Mouse (Mus musculus): ENCODE results near the gene BC030499.
A peak's percentile ranks its signal among the peaks of the same experiment; 100 is the strongest.

Gene BC030499

DNA sequence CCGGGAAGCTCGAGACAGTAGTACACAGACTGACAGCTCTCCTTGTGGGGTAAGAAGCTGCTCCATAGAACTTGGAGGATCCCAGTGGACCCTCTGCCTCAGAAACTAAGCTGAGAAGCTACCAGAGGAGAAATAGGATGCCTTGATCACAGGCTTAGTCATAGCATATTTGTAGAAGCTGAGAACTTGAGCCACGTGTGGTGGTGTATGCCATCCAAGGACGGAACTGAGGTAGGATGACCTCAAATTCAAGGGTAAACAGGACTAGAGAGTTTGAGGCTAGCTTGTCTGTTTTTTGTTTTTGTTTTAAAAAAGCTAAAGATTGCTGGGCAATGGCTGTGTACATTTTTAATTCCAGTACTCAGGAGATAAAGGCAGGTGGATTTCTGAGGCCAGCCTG, 14.6 kb downstream of the BC030499 start:
- no peak for DNase-seq (ENCODE audit: low spot score in 2 of 2)

GRCm38 (mm10) chr11:78310861-78311511, 20.3 kb downstream of the BC030499 start:
- DNase-seq (ENCODE audit: low spot score in 2 of 2) = no peak

DNA sequence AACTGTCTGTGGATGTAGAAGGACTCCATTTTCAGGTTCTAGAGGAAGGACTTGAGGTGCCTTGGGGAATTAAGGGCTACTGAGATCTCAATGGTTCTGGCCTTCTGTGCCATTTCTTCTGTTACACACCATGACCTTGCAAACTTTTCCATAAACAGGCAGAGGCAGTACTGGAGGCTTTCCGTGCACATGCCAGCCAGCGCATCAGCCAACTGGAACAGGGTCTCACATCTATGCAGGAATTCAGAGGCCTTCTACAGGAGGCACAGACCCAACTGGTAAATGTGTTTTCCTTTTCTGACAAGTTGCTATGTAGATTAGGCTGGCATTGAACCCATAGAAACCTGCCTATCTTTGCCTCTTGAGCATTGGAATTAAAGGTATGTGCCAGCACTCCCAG, 23.0 kb downstream of the BC030499 start:
- DNase-seq (ENCODE audit: low spot score in 2 of 2) = no peak

- DNase-seq (ENCODE audit: low spot score in 2 of 2) = no peak
Measured at GRCm38 (mm10) chr11:78318411-78318810, 27.8 kb downstream of the BC030499 start.

DNA sequence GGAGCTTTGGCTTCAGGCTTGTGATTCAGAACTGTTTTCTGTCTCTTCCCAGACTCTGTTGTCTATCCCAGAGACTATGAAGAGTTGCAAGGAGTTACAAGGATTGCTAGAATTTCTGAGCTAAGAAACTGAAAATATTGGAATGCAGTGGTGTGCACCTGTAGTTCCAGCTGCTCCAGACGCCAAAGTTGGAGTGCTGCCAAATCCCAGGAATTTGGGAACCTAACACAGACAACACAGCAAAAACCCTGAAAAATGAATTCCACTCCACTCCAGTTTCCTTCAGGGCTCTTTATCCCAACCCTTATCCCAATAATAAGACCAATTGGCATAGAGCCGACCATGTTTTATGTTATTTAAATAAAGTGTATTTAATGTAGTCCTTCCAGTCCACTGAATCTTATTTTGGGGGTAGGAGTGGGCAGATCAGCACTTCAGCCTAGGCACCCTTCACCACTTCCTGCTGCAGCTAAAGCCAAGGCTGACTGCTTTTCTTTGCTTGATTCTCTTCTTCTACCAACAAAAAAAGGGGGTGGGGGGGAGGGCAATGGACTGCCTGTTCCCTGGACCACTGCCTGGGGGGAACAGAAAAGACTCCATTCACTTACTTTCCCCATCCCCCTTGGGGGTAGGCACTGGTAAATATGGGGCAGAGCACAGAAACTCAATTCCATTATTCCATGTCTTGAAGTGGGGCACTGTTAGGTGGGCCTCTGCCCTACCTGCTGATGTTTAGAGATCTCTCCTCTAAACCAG, 31.6 kb downstream of the BC030499 start:
- DNase-seq (ENCODE audit: low spot score in 2 of 2) = no peak

DNA sequence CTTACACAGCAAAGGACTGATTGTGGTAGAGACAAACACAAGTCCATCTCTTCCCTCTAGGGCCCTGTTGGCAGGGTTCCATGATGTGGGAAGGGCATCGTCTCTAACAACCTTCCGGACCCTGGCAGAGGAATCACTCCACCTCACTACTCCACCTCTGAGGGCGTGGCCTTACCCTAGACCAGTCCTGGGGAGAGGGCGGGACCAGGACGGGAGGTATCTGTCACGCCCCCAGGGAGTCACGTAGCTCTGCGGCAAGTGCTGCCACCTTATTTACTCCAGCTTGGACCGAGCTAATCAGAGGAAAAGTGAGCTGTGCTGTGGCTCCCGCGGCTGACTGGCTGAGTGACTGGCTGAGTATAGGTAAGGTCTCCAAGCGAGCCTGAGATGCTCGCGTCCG, 32.2 kb downstream of the BC030499 start, which contains the start of gene Aldoc:
Aldoc (plus strand) TSS at position 109 of the 400 bp plus-strand sequence.
- peak; percentile 64 to 69 for DNase-seq (ENCODE audit: low spot score in 2 of 2)

DNA sequence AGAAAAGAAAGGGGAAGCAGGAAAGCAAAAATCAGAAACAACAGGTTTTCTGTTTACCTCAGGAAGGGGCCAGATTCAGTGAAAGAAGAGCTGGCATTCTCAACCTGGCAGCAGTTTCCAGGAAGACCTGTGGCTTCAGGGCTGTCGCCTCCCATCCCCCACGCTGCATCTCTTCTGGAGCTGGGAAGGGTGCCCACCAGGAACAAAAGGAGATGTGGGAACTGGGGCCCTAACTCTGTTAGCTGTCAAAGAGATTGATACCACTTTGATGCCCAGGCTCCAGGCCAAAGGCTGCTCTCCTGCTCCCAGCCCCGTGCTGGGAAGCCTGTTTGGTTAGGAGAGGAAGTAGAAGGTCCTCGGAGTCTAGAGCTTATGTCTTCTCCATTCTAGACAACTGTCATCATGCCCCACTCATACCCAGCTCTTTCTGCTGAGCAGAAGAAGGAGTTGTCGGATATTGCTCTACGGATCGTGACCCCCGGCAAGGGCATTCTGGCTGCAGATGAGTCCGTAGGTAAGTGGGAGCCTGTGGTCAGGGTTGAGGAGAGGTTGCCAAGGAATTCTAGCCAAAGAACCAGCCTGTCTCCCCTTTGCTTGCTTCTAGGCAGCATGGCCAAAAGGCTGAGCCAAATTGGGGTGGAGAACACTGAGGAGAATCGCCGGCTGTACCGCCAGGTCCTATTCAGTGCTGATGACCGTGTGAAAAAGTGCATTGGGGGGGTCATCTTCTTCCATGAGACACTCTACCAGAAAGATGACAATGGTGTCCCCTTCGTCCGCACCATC, 33.6 kb downstream of the BC030499 start:
- no peak for DNase-seq (ENCODE audit: low spot score in 2 of 2)

DNA sequence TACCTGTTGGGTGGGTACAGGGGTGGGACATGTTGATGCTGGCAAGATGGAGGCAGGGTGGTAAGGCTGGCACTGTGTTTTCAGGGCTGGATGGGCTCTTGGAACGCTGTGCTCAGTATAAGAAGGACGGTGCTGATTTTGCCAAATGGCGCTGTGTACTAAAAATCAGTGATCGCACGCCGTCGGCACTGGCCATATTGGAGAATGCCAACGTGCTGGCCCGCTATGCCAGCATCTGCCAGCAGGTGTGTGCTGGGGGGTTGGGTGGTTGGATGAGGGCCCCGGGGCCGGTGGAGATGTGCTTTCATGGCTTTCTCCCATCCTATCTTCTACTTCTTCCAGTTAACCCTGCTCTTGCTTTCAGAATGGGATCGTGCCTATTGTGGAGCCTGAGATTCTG, 34.3 kb downstream of the BC030499 start:
- DNase-seq (ENCODE audit: low spot score in 2 of 2) = no peak

DNA sequence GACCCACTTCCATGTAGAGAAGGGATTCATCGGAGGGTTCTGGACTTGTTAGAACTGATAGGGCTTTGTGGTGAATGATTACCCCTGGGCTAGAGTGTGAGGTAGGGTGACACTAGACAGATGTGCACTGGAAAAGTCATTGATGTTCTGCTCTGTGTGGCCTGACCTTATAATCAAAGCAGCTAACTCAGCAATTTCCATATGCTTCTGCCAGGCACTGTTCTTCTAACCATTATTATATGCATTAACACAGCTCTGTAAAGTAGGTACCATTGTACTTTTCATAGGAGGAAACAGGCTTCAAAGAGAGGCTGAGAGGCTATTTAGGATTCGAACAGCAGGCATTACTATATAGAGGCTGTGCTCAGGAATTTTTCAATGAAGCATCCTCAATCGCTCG, 36.6 kb downstream of the BC030499 start:
- DNase-seq (ENCODE audit: low spot score in 2 of 2) = no peak

DNA sequence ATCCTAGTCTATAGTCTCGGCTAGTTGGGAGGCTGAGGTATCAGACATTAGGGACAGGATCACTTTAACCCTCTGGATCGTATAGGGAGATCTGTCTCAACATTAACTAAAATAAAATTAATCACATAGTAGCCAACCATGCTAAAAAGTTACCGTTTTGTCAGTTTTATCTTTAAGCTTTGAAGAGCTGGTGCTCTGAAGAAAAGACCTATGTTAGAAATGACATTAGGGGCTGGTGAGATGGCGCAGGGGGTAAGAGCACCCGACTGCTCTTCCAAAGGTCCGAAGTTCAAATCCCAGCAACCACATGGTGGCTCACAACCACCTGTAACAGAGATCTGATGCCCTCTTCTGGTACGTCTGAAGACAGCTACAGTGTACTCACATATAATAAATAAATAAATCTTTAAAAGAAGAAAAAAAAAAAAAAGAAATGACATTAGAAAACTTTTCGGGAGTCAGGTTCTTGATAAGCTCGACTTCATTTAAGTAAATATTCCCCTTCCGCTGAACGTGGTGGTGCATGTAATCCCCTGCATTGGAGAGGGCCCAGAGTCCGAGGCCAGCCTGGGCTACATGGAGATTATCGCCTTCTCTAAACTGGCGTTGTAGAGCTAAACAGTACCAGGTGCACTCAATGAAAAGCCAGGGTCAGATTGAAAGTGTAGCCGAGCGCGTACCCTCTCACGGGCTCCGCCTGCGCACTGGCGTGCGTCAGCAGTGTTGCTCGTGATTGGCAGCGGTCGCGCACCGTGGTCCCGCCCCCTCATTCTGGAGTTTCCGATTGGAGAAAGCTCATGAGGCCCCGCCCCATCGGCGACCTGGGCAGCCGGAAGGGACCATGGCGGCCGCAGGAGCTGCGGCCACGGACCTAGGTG, 37.2 kb downstream of the BC030499 start, which contains the start of gene Pigs:
Pigs (plus strand) TSS at position 782 of the 878 bp plus-strand sequence.
- peak; percentile 95 to 96 for DNase-seq (ENCODE audit: low spot score in 2 of 2)

DNA sequence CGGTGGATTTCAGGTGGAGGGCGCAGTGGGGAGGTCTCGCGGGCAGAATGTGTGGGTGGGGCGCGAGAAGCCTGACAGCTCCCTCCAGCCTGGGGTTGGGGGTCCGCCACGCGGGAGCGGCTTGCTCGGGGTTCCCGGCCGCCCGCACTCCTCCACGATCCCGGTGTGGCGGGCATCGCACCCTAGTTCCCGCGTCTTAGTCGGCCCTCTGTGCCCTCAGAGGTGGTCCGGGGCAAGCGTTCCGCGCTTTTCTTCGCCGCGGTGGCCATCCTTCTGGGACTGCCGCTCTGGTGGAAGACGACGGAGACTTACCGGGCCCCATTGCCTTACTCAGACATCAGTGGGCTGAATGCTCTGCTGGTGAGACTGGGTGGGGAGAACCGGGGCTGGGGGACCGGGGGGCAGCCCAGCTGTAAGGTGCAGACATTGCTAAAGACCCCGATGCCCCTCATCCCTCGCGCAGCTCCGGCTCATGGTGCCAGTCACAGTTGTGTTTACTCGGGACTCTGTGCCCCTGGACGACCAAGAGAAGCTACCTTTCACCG, 37.9 kb downstream of the BC030499 start:
- no peak for DNase-seq (ENCODE audit: low spot score in 2 of 2)

- no peak for DNase-seq (ENCODE audit: low spot score in 2 of 2)
Measured at GRCm38 (mm10) chr11:78332676-78333075, 42.0 kb downstream of the BC030499 start.

GRCm38 (mm10) chr11:78333992-78334391, 43.4 kb downstream of the BC030499 start:
- no peak for DNase-seq (ENCODE audit: low spot score in 2 of 2)

GRCm38 (mm10) chr11:78337040-78337439, 46.4 kb downstream of the BC030499 start:
- DNase-seq (ENCODE audit: low spot score in 2 of 2) = no peak

GRCm38 (mm10) chr11:78341702-78342101, 51.1 kb downstream of the BC030499 start:
- no peak for DNase-seq (ENCODE audit: low spot score in 2 of 2)

DNA sequence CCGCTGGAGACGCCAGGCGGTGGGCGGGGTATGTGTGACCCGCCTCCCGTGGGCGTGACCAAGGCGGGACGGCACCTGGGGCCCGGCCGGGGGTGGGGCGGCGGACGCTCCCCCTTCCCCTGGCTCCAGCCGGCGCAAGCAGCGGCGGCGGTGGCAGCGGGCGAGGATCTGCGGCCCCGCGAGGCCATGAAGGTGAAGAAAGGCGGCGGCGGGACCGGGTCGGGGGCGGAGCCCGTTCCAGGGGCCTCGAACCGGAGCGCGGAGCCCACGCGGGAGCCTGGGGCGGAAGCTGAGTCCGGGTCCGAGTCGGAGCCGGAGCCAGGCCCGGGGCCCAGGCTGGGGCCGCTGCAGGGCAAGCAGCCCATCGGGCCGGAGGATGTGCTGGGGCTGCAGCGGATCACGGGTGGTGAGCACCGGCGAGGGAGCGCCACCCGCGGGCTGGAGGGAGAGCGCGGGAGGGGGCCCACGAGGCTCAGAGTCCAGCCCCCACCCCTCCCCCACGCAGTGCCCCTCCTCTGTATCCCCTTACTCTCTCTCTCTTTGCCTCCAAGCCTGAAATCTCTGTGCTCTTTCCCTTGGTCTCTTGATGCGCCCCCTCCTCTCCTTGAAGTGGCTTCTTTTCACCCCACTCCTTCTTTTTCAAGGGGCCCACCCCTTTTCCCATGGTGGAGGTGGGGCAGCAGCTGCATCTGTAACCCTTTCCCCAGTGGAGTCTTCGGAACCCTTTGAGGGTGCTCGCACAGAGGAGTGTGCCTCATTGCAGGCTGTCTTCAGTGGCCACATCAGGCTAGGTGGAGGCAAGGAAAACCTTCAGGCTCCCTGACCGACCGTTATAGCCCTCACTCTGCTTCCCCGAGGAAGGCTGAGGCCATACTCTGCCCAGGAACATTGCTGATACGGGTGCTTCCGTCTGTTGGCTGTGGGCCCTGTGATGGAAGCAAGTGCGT, 53.0 kb downstream of the BC030499 start, which contains the start of gene Unc119:
Unc119 (plus strand) TSS at position 102 of the 947 bp plus-strand sequence.
- DNase-seq (ENCODE audit: low spot score in 2 of 2) = peak; percentile 67 to 74

GRCm38 (mm10) chr11:78344328-78344889, 53.8 kb downstream of the BC030499 start:
- DNase-seq (ENCODE audit: low spot score in 2 of 2) = no peak

GRCm38 (mm10) chr11:78344890-78345715, 54.5 kb downstream of the BC030499 start:
- DNase-seq (ENCODE audit: low spot score in 2 of 2) = no peak

DNA sequence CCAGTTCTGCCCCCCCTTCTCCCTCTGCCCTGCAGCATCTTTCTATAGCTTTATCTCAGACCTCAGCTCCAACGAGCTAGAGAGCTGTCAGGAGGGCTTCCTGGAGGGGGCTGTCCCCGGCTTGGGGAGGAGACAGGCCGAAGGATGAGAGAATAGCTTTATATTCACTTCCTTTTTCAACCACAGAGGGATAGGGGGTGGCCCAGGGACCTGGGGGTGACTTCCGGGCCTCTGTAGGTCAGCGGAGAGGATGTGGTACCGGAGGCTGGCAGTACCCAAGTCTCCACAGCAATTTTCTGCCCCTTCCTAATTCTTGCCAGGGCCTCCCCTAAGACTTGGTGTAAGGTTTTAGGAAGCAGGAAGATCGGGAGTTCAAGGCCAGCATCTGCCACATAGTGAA, 55.2 kb downstream of the BC030499 start:
- DNase-seq (ENCODE audit: low spot score in 2 of 2) = peak in 1 of 2 experiments; percentile 38
